ENCODE assay signal across 9 mouse cellular contexts in genomic region chr1:183146795-183147194, GRCm38 (mm10).
A peak's percentile ranks its signal among the peaks of the same experiment; 100 is the strongest.
DNase-seq lines count a peak whose midpoint lies in the region; ATAC-seq and TF ChIP-seq lines count a peak whose summit lies in the region.
"Had no signal": no experiment of that assay in that cellular context is flagged by ENCODE, and none has a peak within 500 bp of the region (broad histone marks: within the 10 kb centered on the region; RNA-seq: fewer than 3 reads in every experiment).

No protein-coding gene starts in this region.

- H3K27ac ChIP-seq in forebrain, embryonic 12.5 days = no peak overlapping the region
- H3K27ac ChIP-seq in forebrain, embryonic 16.5 days (ENCODE audit: low read length) = no peak overlapping the region
- H3K27ac ChIP-seq in lung, postnatal 0 days (ENCODE audit: low read length) = no peak overlapping the region
- H3K27ac ChIP-seq in limb, embryonic 15.5 days = peak overlapping the region; percentile 69
- H3K27ac ChIP-seq in stomach, embryonic 15.5 days = peak overlapping the region; percentile 31; the same call in 1 of the 2 replicates

- H3K4me3 ChIP-seq in forebrain, embryonic 12.5 days (replicated peaks) = no peak overlapping the region
- H3K4me3 ChIP-seq in forebrain, embryonic 16.5 days (replicated peaks; ENCODE audit: low read length) = no peak overlapping the region
- H3K4me3 ChIP-seq in lung, postnatal 0 days (ENCODE audit: low read depth, low read length) = no peak overlapping the region
- H3K4me3 ChIP-seq in limb, embryonic 15.5 days = peak overlapping the region; percentile 40
- H3K4me3 ChIP-seq in stomach, embryonic 15.5 days (replicated peaks) = peak overlapping the region; percentile 14

- H3K4me1 ChIP-seq in forebrain, embryonic 12.5 days = peaks cover 51% of the 10 kb centered on the region
- H3K4me1 ChIP-seq in forebrain, embryonic 16.5 days (replicated peaks; ENCODE audit: control insufficient read depth, insufficient read depth, low read length) = peaks cover 9% of the 10 kb centered on the region
- H3K4me1 ChIP-seq in lung, postnatal 0 days (ENCODE audit: insufficient read depth, low read depth, low read length) = no peaks in the 10 kb centered on the region
- H3K4me1 ChIP-seq in limb, embryonic 15.5 days = peaks cover 52% of the 10 kb centered on the region
- peaks cover 23% of the 10 kb centered on the region for H3K4me1 ChIP-seq in stomach, embryonic 15.5 days

- DNase-seq in lung, postnatal 0 days (ENCODE audit: low spot score) = no peak
- DNase-seq in lung, postnatal 10 days = no peak
- no peak for DNase-seq in layer of hippocampus, postnatal 36 days
- DNase-seq in layer of hippocampus, adult 11-12 months (ENCODE audit: low spot score) = no peak
- DNase-seq: B cell, adult 2 months had no signal

- TF ChIP-seq EP300 in lung, postnatal 0 days (IDR thresholded peaks at IDR 0.05) = no peak

- H3K36me3 ChIP-seq in forebrain, embryonic 12.5 days (replicated peaks) = no peaks in the 10 kb centered on the region
- H3K36me3 ChIP-seq in forebrain, embryonic 16.5 days (ENCODE audit: control insufficient read depth, insufficient read depth) = no peaks in the 10 kb centered on the region
- H3K36me3 ChIP-seq in lung, postnatal 0 days (ENCODE audit: insufficient read depth, low read length) = no peaks in the 10 kb centered on the region
- H3K36me3 ChIP-seq in limb, embryonic 15.5 days = no peaks in the 10 kb centered on the region
- no peaks in the 10 kb centered on the region for H3K36me3 ChIP-seq in stomach, embryonic 15.5 days

- WGBS in forebrain, embryonic 12.5 days = 16% methylated on average over 9 of the region's 9 CpGs
- 18% methylated on average over 9 of the region's 9 CpGs for WGBS in forebrain, embryonic 16.5 days
- 25% methylated on average over 9 of the region's 9 CpGs for WGBS in lung, postnatal 0 days
- WGBS in limb, embryonic 15.5 days = 4% methylated on average over 9 of the region's 9 CpGs
- WGBS in stomach, embryonic 15.5 days = 16% methylated on average over 9 of the region's 9 CpGs

- no peak overlapping the region for H3K9ac ChIP-seq in forebrain, embryonic 12.5 days
- H3K9ac ChIP-seq in forebrain, embryonic 16.5 days (replicated peaks; ENCODE audit: low read depth, low read length) = no peak overlapping the region
- H3K9ac ChIP-seq in lung, postnatal 0 days (replicated peaks; ENCODE audit: low read depth) = no peak overlapping the region
- H3K9ac ChIP-seq in limb, embryonic 15.5 days = 0 out of 2 replicates have a peak overlapping the region, but pooled peaks have one; percentile 0
- no peak overlapping the region for H3K9ac ChIP-seq in stomach, embryonic 15.5 days

- no peak for TF ChIP-seq CTCF in lung, postnatal 0 days (IDR thresholded peaks at IDR 0.05)

- no peak for ATAC-seq in forebrain, embryonic 12.5 days (ENCODE audit: low FRiP score)
- ATAC-seq in forebrain, embryonic 16.5 days = no peak
- no peak for ATAC-seq in lung, postnatal 0 days
- no peak for ATAC-seq in limb, embryonic 15.5 days (ENCODE audit: insufficient number of reproducible peaks, low FRiP score, low TSS enrichment, low read depth)
- no peak for ATAC-seq in stomach, embryonic 15.5 days (ENCODE audit: insufficient read depth, low FRiP score, low read depth)

- H3K4me2 ChIP-seq in forebrain, embryonic 12.5 days = peak overlapping the region; percentile 13; the same call in 1 of the 2 replicates
- H3K4me2 ChIP-seq in forebrain, embryonic 16.5 days (ENCODE audit: low read length) = no peak overlapping the region
- peak overlapping the region; percentile 23 for H3K4me2 ChIP-seq in lung, postnatal 0 days (replicated peaks; ENCODE audit: low read depth, low read length)
- H3K4me2 ChIP-seq in limb, embryonic 15.5 days = peak overlapping the region; percentile 29; the same call in 1 of the 2 replicates
- peak overlapping the region; percentile 35 for H3K4me2 ChIP-seq in stomach, embryonic 15.5 days

- H3K27me3 ChIP-seq in forebrain, embryonic 12.5 days = no peaks in the 10 kb centered on the region
- H3K27me3 ChIP-seq in forebrain, embryonic 16.5 days (replicated peaks; ENCODE audit: control insufficient read depth, insufficient read depth, low read length) = no peaks in the 10 kb centered on the region
- no peaks in the 10 kb centered on the region for H3K27me3 ChIP-seq in lung, postnatal 0 days (replicated peaks; ENCODE audit: insufficient read depth, low read length)
- H3K27me3 ChIP-seq in limb, embryonic 15.5 days = no peaks in the 10 kb centered on the region
- no peaks in the 10 kb centered on the region for H3K27me3 ChIP-seq in stomach, embryonic 15.5 days (replicated peaks)

- H3K9me3 ChIP-seq in forebrain, embryonic 12.5 days = no peaks in the 10 kb centered on the region
- no peaks in the 10 kb centered on the region for H3K9me3 ChIP-seq in forebrain, embryonic 16.5 days (ENCODE audit: control insufficient read depth, low read length)
- H3K9me3 ChIP-seq in lung, postnatal 0 days (ENCODE audit: low read length) = no peaks in the 10 kb centered on the region
- H3K9me3 ChIP-seq in limb, embryonic 15.5 days = no peaks in the 10 kb centered on the region
- no peaks in the 10 kb centered on the region for H3K9me3 ChIP-seq in stomach, embryonic 15.5 days

Comparison
In these comparisons a context has a peak if more than half of its experiments do, and no peak if none do; other contexts are left out.
1. H3K27ac ChIP-seq: peak in limb, embryonic 15.5 days (single experiment) and stomach, embryonic 15.5 days (single experiment); none in forebrain, embryonic 12.5 days (single experiment), forebrain, embryonic 16.5 days (single experiment) and lung, postnatal 0 days (single experiment).
2. H3K4me3 ChIP-seq: peak in limb, embryonic 15.5 days (single experiment) and stomach, embryonic 15.5 days (single experiment); none in forebrain, embryonic 12.5 days (single experiment), forebrain, embryonic 16.5 days (single experiment) and lung, postnatal 0 days (single experiment).